Mouse (Mus musculus) kidney, adult 2 months (tissue): ENCODE measurements around the gene Wnt9a. TPM values are rescaled to one million over a fixed set of nuclear protein-coding genes. Genes with fewer than 3 reads are reported as not detected.

Experiments used
- DNase-seq: peaks from one replicate; pipeline ENCODE4 v3.0.0; 2021
- H3K27ac ChIP-seq: fragments of 200-500 bp; 2 replicates; pipeline ENCODE4 v1.5.1; 2012; ENCODE audit warnings: low read depth, low read length, control low read depth, inconsistent platforms; ENCODE audit not compliant: insufficient read depth
- H3K27me3 ChIP-seq: fragments of 200-500 bp; replicated peaks from 2 replicates; pipeline ENCODE4 v1.6.1; 2012; ENCODE audit warnings: mild to moderate bottlenecking, moderate library complexity, low read length, inconsistent platforms; ENCODE audit not compliant: control insufficient read depth, insufficient read depth
- H3K36me3 ChIP-seq: fragments of 200-500 bp; 2 replicates; pipeline ENCODE4 v1.6.1; 2012; ENCODE audit warnings: mild to moderate bottlenecking, moderate library complexity, low read length, inconsistent platforms; ENCODE audit not compliant: control insufficient read depth, insufficient read depth
- H3K4me1 ChIP-seq: fragments of 200-500 bp; 2 replicates; pipeline ENCODE4 v1.6.1; 2011; ENCODE audit warnings: low read length; ENCODE audit not compliant: control insufficient read depth, insufficient read depth
- H3K4me3 ChIP-seq: fragments of 200-500 bp; 2 replicates; pipeline ENCODE4 v1.5.1; 2011; ENCODE audit warnings: mild to moderate bottlenecking, low read depth, low read length, control low read depth; ENCODE audit not compliant: insufficient read depth
- CTCF ChIP-seq: fragments of 200-500 bp; conservative IDR thresholded peaks from 2 replicates; pipeline ENCODE4 v1.5.1; 2011; ENCODE audit warnings: low read depth, mild to moderate bottlenecking, control low read depth, low read length, moderate library complexity, mixed read lengths; ENCODE audit not compliant: insufficient read depth, insufficient read length
- POLR2A ChIP-seq: fragments of 200-500 bp; IDR thresholded peaks from one replicate; pipeline ENCODE4 v1.6.1; 2011; ENCODE audit warnings: low read depth, low read length, control low read depth
- WGBS: fragments of 180-500 bp; shearing (Covaris S2); methylation state at CpG from one replicate; pipeline ENCODE4 v1.1.7; 2018; 5-methylcytosine and 5-hydroxymethylcytosine counted together
- polyA plus RNA-seq: library from polyadenylated mRNA; depleted of rRNA; stranded (reverse); fragments of >200 nt; gene quantifications from 2 replicates; pipeline ENCODE4 v1.2.3, GENCODE M21; 2012

The Wnt9a gene
- polyA plus RNA-seq, 1 experiment: 1.7 TPM

- H3K4me3 ChIP-seq: no peak overlapping the region
- H3K27ac ChIP-seq: no peak overlapping the region
- TF ChIP-seq POLR2A (no peak), CTCF (no peak)
- WGBS: 77% methylated on average over 6 of the region's 6 CpGs
- no peak for DNase-seq
- no peaks in the 10 kb centered on the region for H3K27me3 ChIP-seq
- no peaks in the 10 kb centered on the region for H3K36me3 ChIP-seq
- H3K4me1 ChIP-seq: no peaks in the 10 kb centered on the region
Measured at GRCm38 (mm10) chr11:59312060-59312459, 5.3 kb downstream of the Wnt9a start.

- H3K27me3 ChIP-seq: no peaks in the 10 kb centered on the region
- no peak overlapping the region for H3K4me3 ChIP-seq
- no peak overlapping the region for H3K27ac ChIP-seq
- 56% methylated on average over 8 of the region's 8 CpGs for WGBS
- no peak for TF ChIP-seq POLR2A
- no peak for TF ChIP-seq CTCF
- no peak for DNase-seq
- no peaks in the 10 kb centered on the region for H3K4me1 ChIP-seq
- H3K36me3 ChIP-seq: no peaks in the 10 kb centered on the region
Measured at GRCm38 (mm10) chr11:59312501-59312900, 5.8 kb downstream of the Wnt9a start.

DNA sequence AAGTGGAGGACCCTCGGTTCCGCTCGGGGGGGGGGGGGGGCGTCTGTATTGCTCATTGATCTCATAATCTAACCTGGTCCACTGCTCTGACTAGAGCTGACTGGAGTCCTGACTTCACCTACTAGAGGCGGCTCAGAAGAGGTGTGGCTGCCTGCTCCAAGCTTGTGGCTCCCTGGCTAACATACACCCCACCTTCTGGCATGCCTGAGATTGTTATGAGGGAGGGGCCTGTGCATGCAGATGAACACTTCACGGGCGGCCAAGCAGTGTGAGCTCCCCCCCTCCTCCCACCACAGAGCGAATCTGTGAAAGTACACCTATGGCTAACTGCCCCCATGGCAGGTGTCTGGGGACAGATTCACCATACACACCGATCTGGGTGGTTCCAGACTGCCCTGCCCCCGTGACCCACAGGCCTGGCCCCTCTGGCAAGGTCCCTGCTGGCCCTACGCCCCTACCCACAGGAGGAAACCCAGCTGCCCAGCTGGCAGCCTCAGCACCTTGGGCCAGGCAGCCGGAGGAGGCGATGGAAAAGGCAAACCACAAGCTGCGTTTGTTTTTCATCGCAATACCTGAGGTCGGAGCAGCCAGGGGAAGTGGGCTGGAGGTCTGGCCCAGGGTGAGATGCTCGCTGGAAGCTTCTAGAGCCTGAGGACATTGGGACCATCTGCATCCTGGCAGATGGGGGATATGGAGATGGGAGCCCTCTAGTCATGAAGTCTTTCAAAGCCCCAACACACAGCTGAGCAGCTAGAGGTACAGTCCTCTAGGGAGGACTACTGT is 6.5 kb downstream of the Wnt9a start:
- Histone ChIP-seq H3K4me1 (no peaks in the 10 kb centered on the region), H3K27ac (no peak overlapping the region), H3K36me3 (no peaks in the 10 kb centered on the region), H3K4me3 (no peak overlapping the region), H3K27me3 (no peaks in the 10 kb centered on the region)
- 54% methylated on average over 17 of the region's 17 CpGs for WGBS
- no peak for TF ChIP-seq CTCF
- no peak for TF ChIP-seq POLR2A
- no peak for DNase-seq

- Histone ChIP-seq H3K27ac (no peak overlapping the region), H3K4me1 (no peaks in the 10 kb centered on the region), H3K4me3 (no peak overlapping the region), H3K27me3 (no peaks in the 10 kb centered on the region), H3K36me3 (no peaks in the 10 kb centered on the region)
- DNase-seq: no peak
- TF ChIP-seq CTCF: no peak
- TF ChIP-seq POLR2A: no peak
- WGBS: 43% methylated on average over 11 of the region's 11 CpGs
Measured at GRCm38 (mm10) chr11:59313944-59314343, 7.2 kb downstream of the Wnt9a start.

DNA sequence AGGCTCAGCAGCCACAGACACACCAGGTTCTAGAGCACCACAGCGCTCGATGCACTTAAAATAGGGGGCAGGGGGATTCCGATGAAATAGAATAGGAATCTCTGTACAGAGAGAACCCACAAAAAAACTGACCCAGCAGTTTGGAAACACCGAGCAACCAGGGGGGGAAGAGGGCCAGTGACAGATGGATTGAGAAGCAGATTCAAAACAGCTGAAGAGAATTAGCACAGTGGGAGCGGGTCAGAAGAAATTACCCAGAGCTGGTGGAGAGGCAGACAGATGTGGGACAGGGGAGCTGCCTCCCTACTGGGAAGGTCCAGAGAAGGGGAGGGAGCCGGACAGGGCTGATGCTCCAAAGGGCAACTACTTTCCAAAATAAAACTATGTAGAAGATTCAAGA is 9.8 kb downstream of the Wnt9a start:
- no peak for DNase-seq
- Histone ChIP-seq H3K4me1 (no peaks in the 10 kb centered on the region), H3K27ac (no peak overlapping the region), H3K27me3 (no peaks in the 10 kb centered on the region), H3K36me3 (no peaks in the 10 kb centered on the region), H3K4me3 (no peak overlapping the region)
- WGBS: 75% methylated on average over 6 of the region's 6 CpGs
- TF ChIP-seq POLR2A: no peak
- TF ChIP-seq CTCF: no peak

DNA sequence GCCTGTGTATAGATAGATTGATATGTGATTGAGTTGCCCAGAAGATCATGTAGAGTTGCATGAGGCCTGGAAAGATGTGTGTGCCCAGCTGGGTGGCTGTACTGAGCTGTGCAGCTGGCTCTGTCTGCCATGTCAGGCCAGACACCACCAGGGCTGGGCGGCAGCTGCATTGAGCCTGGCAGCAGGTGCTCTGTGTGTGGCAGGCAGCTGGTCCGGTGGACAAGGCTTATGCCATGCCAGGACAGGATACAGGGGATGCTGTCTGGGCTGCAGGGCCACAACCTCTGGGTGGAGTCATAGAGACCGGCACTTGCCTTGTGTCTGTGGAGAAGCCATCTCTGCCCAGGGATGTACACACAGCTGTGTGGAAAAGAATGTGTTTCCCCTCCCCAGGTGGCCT is 16.3 kb downstream of the Wnt9a start:
- DNase-seq: no peak
- no peaks in the 10 kb centered on the region for H3K36me3 ChIP-seq
- 86% methylated on average over 3 of the region's 3 CpGs for WGBS

GRCm38 (mm10) chr11:59324777-59325176 is 18.0 kb downstream of the Wnt9a start:
- no peak for DNase-seq
- Histone ChIP-seq H3K4me1 (no peaks in the 10 kb centered on the region), H3K36me3 (no peaks in the 10 kb centered on the region), H3K4me3 (no peak overlapping the region), H3K27ac (no peak overlapping the region), H3K27me3 (no peaks in the 10 kb centered on the region)
- TF ChIP-seq POLR2A: no peak
- TF ChIP-seq CTCF: no peak
- WGBS: 66% methylated on average over 5 of the region's 5 CpGs

More for the DNA sequence above, 16.3 kb downstream of the Wnt9a start:
- H3K27me3 ChIP-seq: no peaks in the 10 kb centered on the region
- H3K4me1 ChIP-seq: no peaks in the 10 kb centered on the region
- no peak overlapping the region for H3K27ac ChIP-seq
- no peak for TF ChIP-seq POLR2A
- TF ChIP-seq CTCF: no peak
- H3K4me3 ChIP-seq: no peak overlapping the region
